8 mouse cellular contexts compared by ENCODE assay signal in the genomic region with DNA sequence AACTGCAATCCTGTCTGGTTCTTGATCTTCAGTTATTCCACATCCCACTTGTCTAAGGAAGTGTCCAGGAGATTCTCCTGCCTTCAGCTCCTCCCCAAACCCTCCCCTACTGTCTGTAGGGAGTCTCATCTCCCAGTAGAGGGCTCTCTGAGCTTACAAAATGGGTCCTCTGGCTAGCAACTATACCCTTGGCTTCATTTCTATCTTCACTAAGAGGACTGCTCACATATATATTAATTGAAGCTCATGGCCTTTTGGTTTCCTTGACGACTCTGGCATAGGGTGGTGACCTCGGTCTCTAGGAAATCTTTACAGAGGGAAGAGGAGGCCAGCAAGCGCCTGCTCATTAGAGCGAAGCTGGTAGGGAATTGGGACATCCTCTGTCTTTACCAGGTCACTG. TPM values are rescaled to one million over a fixed set of nuclear protein-coding genes. Genes with fewer than 3 reads are reported as not detected.
A peak's percentile ranks its signal among the peaks of the same experiment; 100 is the strongest.
DNase-seq lines count a peak whose midpoint lies in the region; ATAC-seq lines count a peak whose summit lies in the region.

No protein-coding gene starts in this region.

- H3K4me2 ChIP-seq in forebrain, embryonic 14.5 days (ENCODE audit: low read length), result no peak overlapping the region
- no peak overlapping the region for H3K4me2 ChIP-seq in forebrain, embryonic 13.5 days
- H3K4me2 ChIP-seq in hindbrain, embryonic 15.5 days, result no peak overlapping the region

- no peak overlapping the region for H3K9ac ChIP-seq in forebrain, embryonic 14.5 days (ENCODE audit: low read length)
- H3K9ac ChIP-seq in forebrain, embryonic 13.5 days, result no peak overlapping the region
- H3K9ac ChIP-seq in hindbrain, embryonic 15.5 days, result no peak overlapping the region

- DNase-seq in forebrain, embryonic 14.5 days (ENCODE audit: low spot score), result peak; percentile 78
- peak; percentile 87 for DNase-seq in 416B (ENCODE audit: low read depth)
- DNase-seq in layer of hippocampus, postnatal 36 days, result no peak
- DNase-seq in thymus, postnatal 4 days, result no peak

- H3K4me3 ChIP-seq in forebrain, embryonic 14.5 days (ENCODE audit: low read depth, low read length), result no peak overlapping the region
- no peak overlapping the region for H3K4me3 ChIP-seq in forebrain, embryonic 13.5 days
- H3K4me3 ChIP-seq in hindbrain, embryonic 15.5 days, result no peak overlapping the region
- peak overlapping the region; percentile 40 for H3K4me3 ChIP-seq in megakaryocyte, embryonic 14.5 days (replicated peaks)

- ATAC-seq in forebrain, embryonic 14.5 days, result peak; percentile 8; the same call in 1 of the 2 replicates
- ATAC-seq in forebrain, embryonic 13.5 days, result no peak
- ATAC-seq in activated CD4-positive, CD25-positive, alpha-beta regulatory T cell, adult 4 months, result peak; percentile 29
- no peak for ATAC-seq in hindbrain, embryonic 15.5 days (ENCODE audit: low FRiP score, low read depth)

- peaks cover 14% of the 10 kb centered on the region for H3K4me1 ChIP-seq in forebrain, embryonic 14.5 days (ENCODE audit: control insufficient read depth, insufficient read depth, low read length)
- H3K4me1 ChIP-seq in forebrain, embryonic 13.5 days, result peaks cover 26% of the 10 kb centered on the region
- H3K4me1 ChIP-seq in hindbrain, embryonic 15.5 days (replicated peaks), result peaks cover 30% of the 10 kb centered on the region
- peaks cover 78% of the 10 kb centered on the region for H3K4me1 ChIP-seq in megakaryocyte, embryonic 14.5 days

- H3K9me3 ChIP-seq in forebrain, embryonic 14.5 days (replicated peaks; ENCODE audit: control insufficient read depth, low read length), result no peaks in the 10 kb centered on the region
- no peaks in the 10 kb centered on the region for H3K9me3 ChIP-seq in forebrain, embryonic 13.5 days (replicated peaks)
- H3K9me3 ChIP-seq in hindbrain, embryonic 15.5 days, result no peaks in the 10 kb centered on the region
- H3K9me3 ChIP-seq in megakaryocyte, embryonic 14.5 days, result no peaks in the 10 kb centered on the region

- H3K27ac ChIP-seq in forebrain, embryonic 14.5 days (ENCODE audit: low read depth, low read length), result no peak overlapping the region
- no peak overlapping the region for H3K27ac ChIP-seq in forebrain, embryonic 13.5 days
- H3K27ac ChIP-seq in hindbrain, embryonic 15.5 days (replicated peaks), result peak overlapping the region; percentile 7

- no peaks in the 10 kb centered on the region for H3K27me3 ChIP-seq in forebrain, embryonic 14.5 days (replicated peaks; ENCODE audit: control insufficient read depth, insufficient read depth, low read length)
- no peaks in the 10 kb centered on the region for H3K27me3 ChIP-seq in forebrain, embryonic 13.5 days
- no peaks in the 10 kb centered on the region for H3K27me3 ChIP-seq in hindbrain, embryonic 15.5 days
- H3K27me3 ChIP-seq in megakaryocyte, embryonic 14.5 days (replicated peaks), result no peaks in the 10 kb centered on the region

- peaks cover 39% of the 10 kb centered on the region for H3K36me3 ChIP-seq in forebrain, embryonic 14.5 days (ENCODE audit: control insufficient read depth, insufficient read depth, low read length)
- H3K36me3 ChIP-seq in forebrain, embryonic 13.5 days (ENCODE audit: poor library complexity, severe bottlenecking), result peaks cover 36% of the 10 kb centered on the region
- H3K36me3 ChIP-seq in hindbrain, embryonic 15.5 days, result peaks cover 35% of the 10 kb centered on the region
- H3K36me3 ChIP-seq in megakaryocyte, embryonic 14.5 days (replicated peaks; ENCODE audit: low read length), result peaks cover 28% of the 10 kb centered on the region

- WGBS in forebrain, embryonic 14.5 days, result 56% methylated on average over 4 of the region's 4 CpGs
- WGBS in forebrain, embryonic 13.5 days, result 43% methylated on average over 4 of the region's 4 CpGs
- WGBS in hindbrain, embryonic 15.5 days, result 45% methylated on average over 4 of the region's 4 CpGs

RNA-seq across cellular contexts. Expression of gene Sfxn3, which starts 9.1 kb away (rescaled TPM):
- 54.2 and 56.5 TPM in 2 replicates for polyA plus RNA-seq in forebrain, embryonic 14.5 days (2014; fragmentation: Nextera tagmentation; extraction: Ambion mirVana)
- polyA plus RNA-seq in forebrain, embryonic 13.5 days (2015; fragmentation: Nextera tagmentation; extraction: Ambion mirVana), result 38.8 and 42.2 TPM in 2 replicates
- 10 to 100 TPM; 84.1 to 92.7 TPM for polyA plus RNA-seq in activated CD4-positive, CD25-positive, alpha-beta regulatory T cell, adult 4 months (2017; shearing (Covaris generic))
- polyA plus RNA-seq in hindbrain, embryonic 15.5 days (2015; fragmentation: Nextera tagmentation; extraction: Ambion mirVana), result 74.7 and 90.5 TPM in 2 replicates
- 4.4 TPM in 2 replicates for polyA plus RNA-seq in megakaryocyte, embryonic 14.5 days (2012; ENCODE audit: insufficient read depth, low replicate concordance)
- total RNA-seq in layer of hippocampus, postnatal 36 days (2021), result 10 to 100 TPM; 82.4 to 91.5 TPM

RNA-seq across cellular contexts. Expression of gene Pdzd7, which starts 10.8 kb away (rescaled TPM):
- polyA plus RNA-seq in forebrain, embryonic 14.5 days (2014; fragmentation: Nextera tagmentation; extraction: Ambion mirVana), result 1.1 and 1.8 TPM in 2 replicates
- 0.92 and 1.5 TPM in 2 replicates for polyA plus RNA-seq in forebrain, embryonic 13.5 days (2015; fragmentation: Nextera tagmentation; extraction: Ambion mirVana)
- under 1 TPM in 1 of 2 experiments, not detected in 1; 0.32 TPM for polyA plus RNA-seq in activated CD4-positive, CD25-positive, alpha-beta regulatory T cell, adult 4 months (2017; shearing (Covaris generic))
- 2.6 and 3.2 TPM in 2 replicates for polyA plus RNA-seq in hindbrain, embryonic 15.5 days (2015; fragmentation: Nextera tagmentation; extraction: Ambion mirVana)
- polyA plus RNA-seq in megakaryocyte, embryonic 14.5 days (2012; ENCODE audit: insufficient read depth, low replicate concordance), result 0.02 TPM in 1 of 2 replicates, not detected in the other
- 1 to 10 TPM; 2.2 to 3.4 TPM for total RNA-seq in layer of hippocampus, postnatal 36 days (2021)

RNA-seq across cellular contexts. Expression of gene Kazald1, which starts 18.7 kb away (rescaled TPM):
- 1.1 TPM in 2 replicates for polyA plus RNA-seq in forebrain, embryonic 14.5 days (2014; fragmentation: Nextera tagmentation; extraction: Ambion mirVana)
- 0.46 and 0.76 TPM in 2 replicates for polyA plus RNA-seq in forebrain, embryonic 13.5 days (2015; fragmentation: Nextera tagmentation; extraction: Ambion mirVana)
- polyA plus RNA-seq in activated CD4-positive, CD25-positive, alpha-beta regulatory T cell, adult 4 months (2017; shearing (Covaris generic)), result under 1 TPM; 0.47 to 0.48 TPM
- polyA plus RNA-seq in hindbrain, embryonic 15.5 days (2015; fragmentation: Nextera tagmentation; extraction: Ambion mirVana), result 2.3 and 2.6 TPM in 2 replicates
- 0.54 TPM in 1 of 2 replicates, not detected in the other for polyA plus RNA-seq in megakaryocyte, embryonic 14.5 days (2012; ENCODE audit: insufficient read depth, low replicate concordance)
- 1 to 10 TPM; 1.2 to 1.6 TPM for total RNA-seq in layer of hippocampus, postnatal 36 days (2021)

RNA-seq across cellular contexts. Expression of gene Lzts2, which starts 42.1 kb away (rescaled TPM):
- 15.3 and 17.2 TPM in 2 replicates for polyA plus RNA-seq in forebrain, embryonic 14.5 days (2014; fragmentation: Nextera tagmentation; extraction: Ambion mirVana)
- 24.5 and 24.7 TPM in 2 replicates for polyA plus RNA-seq in forebrain, embryonic 13.5 days (2015; fragmentation: Nextera tagmentation; extraction: Ambion mirVana)
- polyA plus RNA-seq in activated CD4-positive, CD25-positive, alpha-beta regulatory T cell, adult 4 months (2017; shearing (Covaris generic)), result 1 to 10 TPM in 1 of 2 experiments, under 1 TPM in 1; 0.78 to 1.8 TPM
- polyA plus RNA-seq in hindbrain, embryonic 15.5 days (2015; fragmentation: Nextera tagmentation; extraction: Ambion mirVana), result 25.4 and 28.7 TPM in 2 replicates
- polyA plus RNA-seq in megakaryocyte, embryonic 14.5 days (2012; ENCODE audit: insufficient read depth, low replicate concordance), result 59.9 and 91.6 TPM in 2 replicates
- total RNA-seq in layer of hippocampus, postnatal 36 days (2021), result 10 to 100 TPM; 25.6 to 30.8 TPM

RNA-seq across cellular contexts. Expression of gene Mrpl43, which starts 50.1 kb away (rescaled TPM):
- 67.1 and 68.4 TPM in 2 replicates for polyA plus RNA-seq in forebrain, embryonic 14.5 days (2014; fragmentation: Nextera tagmentation; extraction: Ambion mirVana)
- 82.2 and 89.7 TPM in 2 replicates for polyA plus RNA-seq in forebrain, embryonic 13.5 days (2015; fragmentation: Nextera tagmentation; extraction: Ambion mirVana)
- polyA plus RNA-seq in activated CD4-positive, CD25-positive, alpha-beta regulatory T cell, adult 4 months (2017; shearing (Covaris generic)), result 10 to 100 TPM; 67.8 to 71.3 TPM
- 88.6 and 94.7 TPM in 2 replicates for polyA plus RNA-seq in hindbrain, embryonic 15.5 days (2015; fragmentation: Nextera tagmentation; extraction: Ambion mirVana)
- 76.4 and 192 TPM in 2 replicates for polyA plus RNA-seq in megakaryocyte, embryonic 14.5 days (2012; ENCODE audit: insufficient read depth, low replicate concordance)
- 10 to 100 TPM; 37.6 to 41.8 TPM for total RNA-seq in layer of hippocampus, postnatal 36 days (2021)

Comparison
In these comparisons a context has a peak if more than half of its experiments do, and no peak if none do; other contexts are left out.
1. ATAC-seq: peak in forebrain, embryonic 14.5 days (single experiment) and activated CD4-positive, CD25-positive, alpha-beta regulatory T cell, adult 4 months (single experiment); none in forebrain, embryonic 13.5 days (single experiment) and hindbrain, embryonic 15.5 days (single experiment).
2. DNase-seq: peak in forebrain, embryonic 14.5 days (single experiment) and 416B (single experiment); none in layer of hippocampus, postnatal 36 days (0 of 2) and thymus, postnatal 4 days (single experiment).